Mouse (Mus musculus) retina, embryonic 14.5 days (tissue): ENCODE measurements at regions not wholly inside any gene's neighbourhood (a gene's known extent, or its start where the extent isn't known, plus 50 kb on each side); places are given as distances from the start of the nearest gene placed in this dataset.
A peak's percentile ranks its signal among the peaks of the same experiment; 100 is the strongest.

Experiments
- DNase-seq: peaks from one replicate; pipeline ENCODE4 v3.0.0-alpha.2; 2015; ENCODE audit warnings: low spot score

DNA sequence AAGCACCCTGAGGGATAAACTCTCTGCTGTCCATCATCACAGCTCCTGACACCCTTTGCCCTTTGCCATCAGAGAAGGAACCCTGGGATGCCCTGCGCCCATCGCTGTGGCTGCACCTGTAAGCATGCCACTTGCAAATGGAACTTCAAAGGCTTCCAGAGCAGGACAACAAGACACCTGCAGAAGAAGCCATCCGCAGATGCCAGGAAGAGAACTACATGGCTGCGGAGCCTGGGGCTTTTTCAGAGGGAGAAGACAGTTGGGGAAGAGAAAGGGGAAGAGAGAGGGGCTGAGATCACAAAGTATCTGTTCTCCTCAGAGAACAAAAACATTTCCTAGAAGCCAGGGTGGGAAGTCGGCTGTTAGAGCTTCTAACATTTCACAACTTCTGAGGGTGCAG is 365.2 kb upstream of the Runx1 start:
- no peak for DNase-seq

DNA sequence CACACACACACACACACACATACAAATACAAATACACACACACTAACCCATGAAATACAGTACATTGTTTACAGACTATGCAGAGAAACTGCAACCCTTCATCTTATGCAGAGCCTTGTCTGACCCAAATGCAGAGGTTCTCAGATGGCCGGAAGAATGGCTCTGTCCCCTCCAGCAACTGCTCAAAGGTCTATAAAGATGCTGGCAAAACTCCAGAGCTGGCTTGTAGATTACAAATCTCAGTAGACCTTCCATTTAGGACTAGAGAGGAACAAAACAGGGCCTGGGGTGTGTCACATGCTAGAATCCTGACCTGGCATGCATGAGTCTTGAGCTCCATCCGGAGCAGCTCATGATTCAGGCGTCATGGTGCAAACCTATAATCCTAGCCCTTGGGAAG is 364.4 kb upstream of the Runx1 start:
- no peak for DNase-seq

DNA sequence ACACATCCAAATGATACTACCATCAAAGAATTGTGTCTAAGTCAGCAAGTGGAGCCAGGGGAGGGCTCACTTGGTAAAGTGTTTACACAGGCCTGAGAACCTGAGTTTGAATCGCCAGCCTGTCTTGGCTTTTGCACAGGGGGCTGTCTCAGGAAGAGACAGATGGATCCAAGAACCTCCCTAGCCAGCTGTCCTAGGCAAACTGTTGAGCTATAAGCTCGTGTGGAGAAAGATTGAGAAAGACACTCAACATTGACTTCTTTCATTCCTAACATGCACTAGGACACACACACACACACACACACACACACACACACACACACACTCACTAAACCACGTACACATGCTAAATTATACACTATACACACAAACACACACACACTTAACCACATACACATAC is 363.9 kb upstream of the Runx1 start:
- no peak for DNase-seq

DNA sequence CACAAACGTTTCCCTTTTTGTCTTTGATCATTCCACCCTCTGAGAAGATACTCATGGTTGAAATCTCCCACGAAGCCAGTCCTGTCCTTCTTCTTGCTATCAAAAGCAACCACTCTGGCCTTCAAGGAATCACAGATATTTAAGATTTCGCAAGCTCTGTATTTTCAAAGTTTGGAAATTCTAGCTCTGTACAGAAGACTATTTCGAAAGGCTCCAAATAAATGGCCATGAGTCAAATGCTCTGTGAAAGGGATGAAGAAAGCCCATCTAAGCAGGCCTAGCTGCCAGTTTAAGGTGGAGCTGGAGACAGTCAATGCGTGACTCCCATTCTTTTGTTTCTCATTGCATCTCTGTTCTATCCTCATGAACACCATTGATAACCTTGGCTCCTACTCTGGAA is 363.5 kb upstream of the Runx1 start:
- no peak for DNase-seq

DNA sequence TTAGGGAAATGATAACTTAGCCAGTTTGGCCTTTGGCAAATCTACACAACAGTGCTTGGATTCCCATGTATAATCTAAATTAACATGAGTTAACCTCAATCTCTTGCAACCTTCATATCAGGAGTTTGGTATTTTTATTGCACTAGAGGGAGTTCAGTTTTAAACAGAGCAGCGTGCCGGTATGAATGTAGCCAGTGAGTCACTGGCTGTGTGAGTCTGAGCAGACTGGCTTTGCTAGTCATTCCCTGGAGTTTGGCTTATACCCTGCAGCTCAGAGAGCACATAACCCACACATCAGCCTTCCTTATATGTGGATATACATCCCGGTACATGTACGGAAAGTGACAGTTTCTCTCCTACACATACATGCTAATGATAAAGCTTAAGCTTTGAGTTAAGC is 360.6 kb upstream of the Runx1 start:
- no peak for DNase-seq

DNA sequence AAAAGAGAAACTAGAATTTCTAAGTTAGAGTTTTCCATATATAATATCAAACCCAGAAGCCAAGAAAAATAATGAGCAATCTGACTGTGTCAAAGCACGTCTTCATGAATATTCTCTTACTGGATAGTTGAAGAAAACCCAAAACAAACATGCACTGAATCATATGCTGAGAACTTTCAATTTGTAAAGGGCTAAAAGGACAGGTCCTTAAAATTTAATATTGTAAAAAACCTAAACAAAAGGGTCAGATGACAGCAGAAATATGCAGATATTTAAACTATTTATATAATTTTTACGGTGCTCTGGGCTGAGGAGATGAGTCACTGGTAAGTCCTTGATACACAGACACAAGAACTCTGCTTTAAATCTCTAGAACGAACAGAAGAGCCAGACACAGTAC is 356.7 kb upstream of the Runx1 start:
- DNase-seq: no peak

DNA sequence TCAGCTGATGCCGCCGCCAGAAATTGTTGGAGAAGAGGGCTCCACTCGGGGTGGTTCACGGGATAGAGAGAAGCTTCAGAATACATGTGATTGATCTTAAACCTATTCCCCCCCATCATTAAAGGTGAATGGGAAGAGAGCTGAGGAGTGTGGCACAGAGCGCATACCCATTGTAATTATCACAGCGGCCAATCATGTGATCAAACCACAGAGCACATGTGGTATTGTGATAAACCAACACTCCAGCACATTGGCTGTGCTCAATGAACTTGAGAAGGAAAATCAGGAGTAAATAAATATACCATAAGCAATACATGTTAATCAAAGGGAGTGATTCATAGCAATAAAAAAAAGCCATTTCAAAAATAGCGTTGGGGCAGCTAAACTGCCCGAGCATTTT is 355.5 kb upstream of the Runx1 start:
- no peak for DNase-seq

DNA sequence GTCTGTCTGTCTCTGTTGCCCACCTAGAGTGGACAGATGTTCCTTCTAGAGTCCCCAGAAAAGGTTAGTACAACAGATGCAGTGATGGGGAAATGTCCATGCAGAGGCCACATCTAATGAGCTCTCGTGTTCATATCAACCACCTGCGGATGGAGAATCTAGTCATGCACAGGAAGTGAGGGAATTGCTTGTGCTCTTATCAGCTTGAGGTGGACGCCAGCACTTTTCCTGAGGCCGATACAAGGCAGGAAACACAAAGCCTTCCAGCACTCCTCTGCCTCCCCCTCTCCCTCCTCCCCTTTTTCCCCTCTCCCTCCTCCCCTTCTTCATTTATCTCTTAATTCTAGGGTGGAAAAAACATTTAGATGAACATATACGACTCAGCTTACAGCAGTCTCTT is 354.3 kb upstream of the Runx1 start:
- no peak for DNase-seq

DNA sequence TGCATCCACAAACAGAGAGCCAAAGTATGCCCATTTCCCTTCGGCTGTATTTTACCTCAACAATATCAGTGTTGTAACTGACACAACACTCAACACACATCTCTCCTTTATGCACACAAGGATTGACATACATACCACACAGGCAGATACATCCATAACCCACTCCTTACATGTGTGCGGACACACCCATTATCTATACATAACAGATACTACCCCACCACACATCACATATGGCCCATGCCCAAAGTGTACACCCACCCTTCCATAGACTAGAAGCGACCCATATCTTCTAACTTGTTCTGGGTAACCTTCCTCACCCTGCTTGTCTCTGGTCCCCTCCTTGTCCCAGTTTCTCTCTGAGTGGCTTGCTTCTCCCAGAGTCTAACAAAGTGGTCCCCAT is 340.7 kb upstream of the Runx1 start:
- DNase-seq: no peak

DNA sequence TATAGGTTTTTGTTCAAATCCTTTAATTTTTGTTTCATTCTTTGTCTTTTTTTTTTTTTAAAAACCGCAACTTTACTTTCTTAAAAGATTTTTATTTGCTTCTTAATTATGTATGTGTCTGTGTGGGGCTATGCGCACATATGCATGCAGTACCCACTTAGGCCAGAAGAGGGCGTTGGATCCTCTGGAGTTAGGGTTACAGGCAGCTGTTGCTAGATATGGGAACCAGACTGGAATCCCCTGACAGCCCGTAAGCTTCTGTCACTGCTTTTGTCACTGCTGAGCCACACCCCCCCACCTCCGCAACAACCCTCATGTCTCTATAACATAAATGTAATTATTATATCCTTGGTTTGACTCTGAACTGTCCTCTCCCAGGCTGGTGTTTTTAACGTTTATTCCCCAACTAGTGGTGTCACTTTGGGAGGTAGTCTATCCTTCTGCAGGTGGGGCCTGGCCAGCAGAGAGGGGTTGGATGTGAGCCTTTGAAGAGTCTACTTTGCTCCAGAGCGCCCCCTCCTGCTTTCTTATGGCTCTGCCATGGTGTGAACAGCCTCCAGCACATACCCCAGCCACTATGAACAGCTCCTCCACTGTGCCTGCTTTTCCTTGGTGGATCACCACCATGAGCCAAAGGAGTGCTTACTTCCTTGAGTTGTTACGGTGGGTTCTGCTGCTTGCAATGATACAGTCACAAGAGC is 332.7 kb upstream of the Runx1 start:
- no peak for DNase-seq

DNA sequence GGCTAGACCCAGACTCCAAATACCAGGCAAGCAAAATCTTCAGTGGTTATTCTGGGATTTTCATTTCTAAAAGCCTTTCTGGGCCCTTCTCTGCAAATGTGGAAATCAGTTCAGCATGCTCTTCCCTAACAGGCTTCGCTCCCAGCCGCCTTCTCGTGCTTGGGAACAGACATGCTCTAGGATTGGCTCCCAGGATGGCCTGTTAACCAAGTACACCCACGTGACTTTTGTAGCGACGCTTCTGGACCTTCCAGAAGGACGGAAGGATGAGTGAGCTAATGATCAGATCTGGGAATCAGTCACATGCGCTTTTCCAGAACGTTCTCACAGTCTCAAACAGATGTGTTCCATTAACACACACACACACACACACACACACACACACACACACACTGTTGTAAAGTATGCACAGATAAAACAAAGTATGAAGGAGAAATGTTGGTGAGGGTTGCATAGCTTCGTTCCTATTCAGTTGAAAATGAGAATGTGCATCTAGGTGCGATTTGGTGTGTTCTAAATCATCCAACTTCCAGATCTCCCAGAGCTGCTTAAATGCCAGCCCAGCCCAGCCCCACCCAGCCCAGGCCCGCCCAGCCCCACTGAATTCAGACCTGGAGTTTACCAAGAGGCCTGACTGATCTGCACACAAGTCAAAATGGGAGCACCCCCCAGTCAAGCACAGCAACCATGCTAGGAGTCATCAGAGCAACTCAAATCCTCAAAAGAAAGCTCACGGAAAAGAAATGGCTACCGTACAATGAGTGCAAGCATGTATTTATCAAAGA is 327.8 kb upstream of the Runx1 start:
- DNase-seq: no peak

DNA sequence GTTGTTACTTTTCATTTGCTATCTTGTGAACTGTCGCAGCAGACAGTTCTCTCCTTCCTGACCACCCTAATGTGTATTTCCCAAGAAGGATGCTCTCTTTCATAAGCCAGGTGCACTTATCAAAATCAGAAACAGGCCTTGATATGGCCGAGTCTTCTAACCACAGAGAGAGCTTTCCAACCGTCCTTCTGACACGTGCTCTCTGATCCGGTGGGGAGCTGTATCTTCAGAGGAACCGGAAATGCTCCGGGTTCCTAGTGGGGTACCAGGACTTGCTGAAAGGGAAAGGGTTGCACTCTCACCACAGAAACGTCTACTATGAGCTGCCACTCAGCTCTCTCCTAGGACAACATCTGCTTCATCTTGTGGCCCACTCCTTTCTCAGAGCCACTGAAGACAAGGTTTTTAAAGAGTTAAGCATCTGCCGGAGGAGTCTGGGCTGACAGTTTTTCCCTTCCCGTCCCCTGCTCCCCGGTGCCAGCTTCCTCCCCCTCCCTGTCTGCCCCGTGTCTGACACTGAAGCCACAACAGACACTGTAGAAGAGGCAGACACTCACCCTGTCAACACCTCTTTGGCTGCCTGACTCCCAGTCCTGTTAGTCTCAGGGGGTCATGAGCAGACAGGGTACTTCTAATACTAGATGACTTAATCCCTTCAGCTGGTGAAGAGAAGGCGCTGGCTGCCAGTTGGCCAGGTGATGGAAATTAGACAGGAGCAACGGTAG is 327.0 kb upstream of the Runx1 start:
- DNase-seq: no peak

DNA sequence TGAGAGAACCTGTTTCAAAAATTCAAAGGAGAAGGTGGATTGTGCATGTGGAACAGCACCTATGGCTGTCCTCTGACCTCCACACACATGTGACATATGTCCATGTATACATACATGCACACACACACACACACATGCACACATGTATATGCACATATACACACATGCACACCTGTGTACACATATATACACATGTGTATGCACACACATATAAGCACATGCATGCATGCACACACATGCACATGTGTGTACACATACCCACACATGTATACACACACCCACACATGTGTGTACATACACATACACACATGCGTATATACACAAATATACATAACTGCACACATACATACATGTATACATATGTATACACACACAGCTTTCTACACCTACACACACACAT is 326.1 kb upstream of the Runx1 start:
- no peak for DNase-seq

DNA sequence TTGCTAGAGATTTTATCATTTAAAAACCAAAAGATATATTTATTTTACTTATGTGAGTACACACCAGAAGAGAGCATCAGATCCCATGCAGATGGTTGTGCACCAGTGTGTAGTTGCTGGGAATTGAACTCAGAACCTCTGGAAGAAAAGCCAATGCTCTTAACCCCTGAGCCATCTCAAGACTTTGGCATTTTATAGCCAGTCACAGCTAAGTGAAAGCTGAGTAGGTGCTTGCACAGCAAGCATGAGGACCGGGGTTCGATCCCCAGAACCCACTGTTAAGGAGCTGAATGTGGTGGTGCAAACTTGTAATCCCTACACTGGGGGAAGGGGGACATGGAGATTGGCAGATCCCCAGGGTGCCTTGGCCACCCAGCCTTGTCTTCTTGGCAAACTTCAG is 325.7 kb upstream of the Runx1 start:
- no peak for DNase-seq

DNA sequence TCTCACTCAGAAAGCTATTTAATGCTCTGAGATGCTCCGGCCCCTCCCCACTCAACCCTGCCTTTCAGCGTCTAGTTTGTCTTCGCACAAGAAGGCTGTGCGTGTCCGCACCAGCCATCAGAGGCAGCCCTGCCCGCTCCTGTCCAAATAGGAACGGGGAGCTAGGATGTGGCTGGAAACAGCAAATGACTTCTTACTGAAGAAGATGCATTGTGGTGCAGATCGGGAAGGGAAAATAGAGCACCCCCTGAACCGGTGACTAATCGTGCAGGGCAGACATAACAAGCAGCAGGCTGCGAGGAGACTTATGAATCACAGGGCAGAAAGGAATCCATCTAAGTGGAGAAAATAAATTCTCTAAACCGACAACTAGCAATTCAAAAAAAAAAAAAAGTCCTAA is 324.5 kb upstream of the Runx1 start:
- DNase-seq: no peak

DNA sequence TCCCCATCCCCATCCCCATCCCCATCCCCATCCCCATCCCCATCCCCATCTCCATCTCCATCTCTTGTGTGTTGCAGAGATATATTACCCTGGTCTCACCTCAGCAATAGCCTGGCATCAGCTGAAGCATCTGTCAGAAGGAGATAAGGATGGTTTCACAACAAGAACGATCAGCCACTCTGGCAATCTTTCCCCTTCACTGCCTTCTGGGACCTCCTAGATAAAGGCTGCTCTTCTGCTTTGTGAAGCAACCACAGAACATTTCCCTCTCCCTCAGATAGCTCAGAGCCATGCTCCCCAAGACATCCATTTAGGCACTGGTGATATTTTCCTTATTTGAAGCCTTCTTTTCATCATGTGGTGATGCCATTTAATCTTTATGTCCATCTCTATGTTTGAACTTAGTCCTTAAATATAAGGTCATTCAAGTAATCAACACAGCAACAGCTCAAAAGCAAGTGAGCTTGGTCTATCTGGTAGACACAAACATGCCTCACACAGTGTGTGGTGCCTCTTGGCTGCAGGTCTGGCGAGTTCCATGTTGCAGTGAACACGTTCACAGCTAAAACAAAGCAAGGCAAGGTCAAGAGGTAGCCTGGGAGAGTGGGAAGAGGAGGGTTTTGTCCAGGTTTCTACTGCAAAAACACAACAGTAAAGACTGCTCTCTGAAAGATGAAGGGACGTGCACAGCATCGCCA is 321.7 kb upstream of the Runx1 start:
- DNase-seq: no peak

DNA sequence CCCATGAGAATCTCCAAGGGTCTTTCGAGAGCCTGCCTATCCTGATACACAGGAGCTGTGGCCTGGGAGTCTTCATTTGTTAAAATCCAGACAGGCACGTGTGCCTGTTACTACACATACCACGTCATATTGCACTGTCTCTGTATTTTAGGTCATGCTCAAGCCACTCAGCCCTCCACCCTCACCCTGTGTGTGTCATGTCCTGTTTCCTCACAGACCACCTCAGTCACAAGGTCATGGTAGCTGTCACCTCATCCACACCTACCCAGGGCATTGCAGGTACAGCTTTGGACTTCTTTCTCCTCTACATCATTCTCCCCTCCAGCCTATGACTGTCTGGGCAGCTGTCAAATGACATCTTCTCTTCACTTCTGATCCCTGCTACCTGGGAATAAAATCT is 320.9 kb upstream of the Runx1 start:
- DNase-seq: no peak

DNA sequence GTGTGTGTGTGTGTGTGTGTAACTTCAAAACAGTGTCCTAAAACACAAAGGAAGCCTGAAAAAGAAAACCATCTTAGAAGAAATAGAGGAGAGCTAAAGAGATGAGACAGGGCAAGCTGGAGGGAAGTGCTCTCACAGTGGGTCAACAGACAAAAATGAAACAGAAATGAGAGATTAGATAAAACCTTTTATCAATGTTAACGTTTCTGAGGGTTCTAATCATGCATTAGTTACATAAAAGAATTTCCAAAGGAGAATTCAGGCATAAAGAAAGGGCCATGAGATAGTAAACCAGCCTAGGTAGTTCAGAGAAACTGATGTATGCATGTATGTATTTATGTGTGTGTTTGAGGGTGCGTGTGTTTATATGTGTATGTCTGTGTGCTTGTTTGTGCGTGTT is 319.7 kb upstream of the Runx1 start:
- no peak for DNase-seq

DNA sequence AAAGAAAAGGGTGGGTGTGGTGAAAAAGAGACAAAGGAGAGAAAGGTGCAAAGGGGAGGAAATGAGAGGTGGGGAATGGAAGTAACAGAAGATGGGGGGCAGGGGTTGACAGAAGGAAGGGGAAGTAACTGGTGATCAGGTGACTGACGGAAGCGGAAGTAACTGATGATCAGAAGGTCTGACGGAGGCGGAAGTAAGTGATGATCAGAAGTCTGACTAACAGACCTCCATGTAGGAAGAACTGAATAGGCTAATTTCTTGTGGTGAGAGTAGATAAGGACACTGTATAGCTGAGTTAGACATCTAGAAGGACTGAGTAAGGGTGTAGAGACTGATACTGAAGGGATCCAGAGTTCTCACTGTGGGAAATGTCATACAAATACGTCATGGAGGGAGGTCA is 318.1 kb upstream of the Runx1 start:
- DNase-seq: no peak

DNA sequence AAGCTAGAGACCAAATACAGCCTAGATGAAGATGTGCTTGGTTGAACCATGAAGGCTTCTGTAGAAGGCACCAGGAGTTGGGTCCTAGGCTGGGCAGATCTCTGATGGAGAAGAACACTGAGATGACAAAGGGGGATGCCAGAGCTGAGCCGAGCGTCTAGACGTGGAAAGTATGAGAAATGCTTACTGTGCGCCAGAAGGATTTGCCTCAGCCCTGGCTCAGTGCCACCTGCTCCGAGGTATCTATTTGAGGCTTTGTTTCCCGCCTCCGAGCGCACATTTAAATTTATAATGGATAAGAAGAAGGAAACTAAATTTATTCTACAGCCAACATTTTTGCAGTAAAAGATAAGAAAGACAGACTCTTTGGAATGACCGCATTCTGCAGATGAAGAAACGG is 317.2 kb upstream of the Runx1 start:
- DNase-seq: no peak

DNA sequence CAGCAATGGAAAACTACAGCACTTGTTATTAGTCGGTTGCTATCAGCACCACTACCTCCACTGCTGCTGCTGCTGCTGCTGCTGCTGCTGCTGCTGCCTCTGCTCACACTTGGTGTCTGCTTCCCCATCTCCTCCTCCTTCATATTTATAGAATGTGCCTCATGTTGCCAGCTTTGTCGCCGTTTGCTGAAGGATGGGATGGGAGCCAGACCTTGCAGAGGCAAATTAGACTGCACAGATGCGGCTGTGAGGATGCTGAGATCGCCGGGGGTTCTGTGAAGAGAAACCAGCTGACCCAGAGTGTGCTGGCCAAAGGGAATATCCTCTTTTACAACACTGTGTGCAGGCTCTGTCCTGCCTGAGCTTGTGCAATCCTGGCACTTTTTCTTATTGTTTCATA is 316.0 kb upstream of the Runx1 start:
- DNase-seq: no peak

DNA sequence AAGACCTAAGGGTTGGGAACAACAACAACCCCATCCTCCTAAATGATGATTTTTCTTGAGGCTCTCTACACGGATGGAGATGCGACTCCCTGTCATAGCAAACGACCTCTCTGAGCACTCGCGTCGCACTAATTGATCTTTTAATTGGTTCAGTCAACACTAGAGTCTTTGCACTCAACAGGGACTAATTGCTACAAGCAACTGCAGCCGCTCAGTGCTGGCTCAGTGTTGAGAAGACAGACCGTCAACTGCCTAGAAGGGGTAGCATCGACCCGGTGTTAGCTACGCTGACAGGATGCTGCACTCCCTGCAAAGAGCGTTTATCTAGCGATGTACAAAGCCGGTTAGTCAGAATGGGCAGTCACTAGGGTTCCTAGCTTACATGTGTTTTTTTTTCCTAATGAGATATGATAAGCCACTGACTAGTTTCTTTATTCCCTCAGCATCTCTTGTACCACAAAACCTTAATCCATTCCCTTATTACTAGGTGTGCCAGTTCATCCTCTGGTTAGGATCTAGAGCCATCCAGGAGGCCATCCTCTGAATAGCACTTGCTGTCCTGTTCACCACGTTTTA is 314.7 kb upstream of the Runx1 start:
- peak; percentile 76 for DNase-seq
